Mouse (Mus musculus) kidney, adult 2 months (tissue): ENCODE results near the gene Dok7.

Source experiments
- CTCF ChIP-seq: fragments of 200-500 bp; conservative IDR thresholded peaks from 2 replicates; pipeline ENCODE4 v1.5.1; 2011; ENCODE audit warnings: low read depth, mild to moderate bottlenecking, control low read depth, low read length, moderate library complexity, mixed read lengths; ENCODE audit not compliant: insufficient read depth, insufficient read length
- POLR2A ChIP-seq: fragments of 200-500 bp; IDR thresholded peaks from one replicate; pipeline ENCODE4 v1.6.1; 2011; ENCODE audit warnings: low read depth, low read length, control low read depth

- TF ChIP-seq CTCF = no peak
- no peak for TF ChIP-seq POLR2A
Measured at GRCm38 (mm10) chr5:35118418-35118817, 61.9 kb downstream of the Dok7 start.
